Mouse (Mus musculus): ENCODE measurements around the gene Map4k1.

- no peak for TF ChIP-seq CTCF (conservative IDR thresholded peaks at IDR 0.05; ENCODE audit: insufficient read depth, insufficient read length, low read depth, low read length)
- no peak for TF ChIP-seq POLR2A (IDR thresholded peaks at IDR 0.05; ENCODE audit: low read depth, low read length)
Measured at GRCm38 (mm10) chr7:28960354-28961046, 21.4 kb upstream of the Map4k1 start.

Data from kidney, adult 2 months (tissue).